Mouse (Mus musculus) testis, adult 2 months (tissue): Measurements from ENCODE around the gene Xdh.

ENCODE experiments used
- CTCF ChIP-seq: fragments of 200-500 bp; IDR thresholded peaks from 2 replicates; pipeline ENCODE4 v1.5.1; 2012; ENCODE audit warnings: low read depth, mild to moderate bottlenecking, inconsistent platforms, low read length, moderate library complexity; ENCODE audit not compliant: control insufficient read depth, insufficient read depth, insufficient replicate concordance
- POLR2A ChIP-seq: fragments of 200-500 bp; IDR thresholded peaks from 2 replicates; pipeline ENCODE4 v1.6.1; 2012; ENCODE audit warnings: low read depth, mild to moderate bottlenecking, inconsistent platforms, low read length, moderate library complexity; ENCODE audit not compliant: control insufficient read depth

DNA sequence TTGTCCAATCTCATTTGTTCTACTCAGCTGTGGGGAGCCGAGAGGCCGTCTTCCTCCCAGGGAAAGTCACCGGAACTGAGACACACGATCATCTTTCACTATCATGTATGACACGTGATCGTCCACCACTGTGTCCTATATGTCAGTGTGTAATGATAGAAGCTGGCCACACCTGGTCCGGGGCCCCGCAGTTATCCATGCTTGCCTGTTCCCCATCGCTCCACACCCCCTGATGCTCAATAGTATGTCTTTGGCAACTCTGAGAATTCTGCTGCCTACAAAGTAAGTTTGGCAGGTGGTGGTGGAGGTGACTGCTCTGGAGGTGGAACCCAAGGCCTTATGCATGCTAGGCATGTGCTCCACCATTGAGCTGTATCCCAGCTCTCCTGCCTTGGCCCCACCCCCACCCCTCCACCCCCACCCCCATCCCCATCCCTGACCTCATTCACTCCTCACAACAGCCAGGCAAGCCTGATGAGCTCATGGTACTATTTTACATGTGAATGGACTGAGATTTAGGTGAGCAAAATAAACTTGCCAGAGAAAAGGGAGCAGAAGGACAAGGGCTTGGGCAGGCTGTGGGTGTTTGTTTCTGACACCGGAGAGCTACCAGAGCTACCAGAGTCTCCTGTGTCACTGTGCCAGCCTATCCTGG is 70.6 kb downstream of the Xdh start:
- TF ChIP-seq CTCF = no peak
- no peak for TF ChIP-seq POLR2A
